Mouse (Mus musculus) spleen, postnatal 36 days (tissue): Measurements from ENCODE around the gene Abcg5.

ENCODE experiments used
- DNase-seq, 2 experiments: peaks; one replicate each; pipeline ENCODE4 v3.0.0; 2022; ENCODE audit warnings: low spot score in 2 of 2, mixed read lengths in 1 of 2

Gene Abcg5

GRCm38 (mm10) chr17:84611500-84611899 lies 71.3 kb downstream of the Abcg5 start:
- DNase-seq = no peak

- DNase-seq = no peak
These were observed 74.2 kb downstream of the Abcg5 start for GRCm38 (mm10) chr17:84608606-84609005.
